Mouse (Mus musculus) cerebellum, postnatal 14 days (tissue): Measurements from ENCODE around the gene Gtf2f2.

Source experiments
- DNase-seq, 2 experiments: peaks; one replicate each; pipeline ENCODE4 v3.0.0; 2021; ENCODE audit warnings: mixed read lengths in 2 of 2

The Gtf2f2 gene

GRCm38 (mm10) chr14:76010102-76011061 lies at the start of gene Gtf2f2:
Gene Gtf2f2, minus strand, starts transcription at chr14:76010865.
- DNase-seq, result peak; percentile 97

GRCm38 (mm10) chr14:76059441-76059840 lies 48.8 kb upstream of the Gtf2f2 start:
- DNase-seq, result peak in 1 of 2 experiments; percentile 19

- peak in 1 of 2 experiments; percentile 4 for DNase-seq
Observed at GRCm38 (mm10) chr14:76053726-76054125, 43.1 kb upstream of the Gtf2f2 start.

GRCm38 (mm10) chr14:76051966-76052365 lies 41.3 kb upstream of the Gtf2f2 start:
- DNase-seq, result no peak

GRCm38 (mm10) chr14:76045767-76046166 lies 35.1 kb upstream of the Gtf2f2 start:
- DNase-seq, result no peak

GRCm38 (mm10) chr14:76044164-76044557 lies 33.5 kb upstream of the Gtf2f2 start:
- no peak for DNase-seq

GRCm38 (mm10) chr14:76043251-76044163 lies 32.8 kb upstream of the Gtf2f2 start:
- DNase-seq, result no peak

GRCm38 (mm10) chr14:76033221-76033637 lies 22.6 kb upstream of the Gtf2f2 start:
- peak in 1 of 2 experiments; percentile 19 for DNase-seq

- DNase-seq, result peak; percentile 33 to 36
Observed at GRCm38 (mm10) chr14:76032671-76033136, 22.0 kb upstream of the Gtf2f2 start.

- peak; percentile 64 to 74 for DNase-seq
Observed at GRCm38 (mm10) chr14:76031117-76031842, 20.6 kb upstream of the Gtf2f2 start.

GRCm38 (mm10) chr14:76024641-76025040 lies 14.0 kb upstream of the Gtf2f2 start:
- DNase-seq, result no peak

- DNase-seq, result no peak
Observed at GRCm38 (mm10) chr14:76020927-76021719, 10.5 kb upstream of the Gtf2f2 start.

GRCm38 (mm10) chr14:76020259-76020785 lies 9.7 kb upstream of the Gtf2f2 start:
- no peak for DNase-seq

- peak in 1 of 2 experiments; percentile 15 for DNase-seq
Observed at GRCm38 (mm10) chr14:76017785-76018490, 7.3 kb upstream of the Gtf2f2 start.

GRCm38 (mm10) chr14:76014331-76014730 lies 3.7 kb upstream of the Gtf2f2 start:
- DNase-seq, result no peak

GRCm38 (mm10) chr14:76011062-76011457 lies 395 bp upstream of the Gtf2f2 start:
- no peak for DNase-seq

GRCm38 (mm10) chr14:76009185-76009584 lies 1.5 kb downstream of the Gtf2f2 start:
- DNase-seq, result no peak

- no peak for DNase-seq
Observed at GRCm38 (mm10) chr14:76008174-76008573, 2.5 kb downstream of the Gtf2f2 start.

GRCm38 (mm10) chr14:76005011-76005410 lies 5.7 kb downstream of the Gtf2f2 start:
- DNase-seq, result no peak

GRCm38 (mm10) chr14:76001781-76002180 lies 8.9 kb downstream of the Gtf2f2 start:
- no peak for DNase-seq

- no peak for DNase-seq
Observed at GRCm38 (mm10) chr14:75998082-75998481, 12.6 kb downstream of the Gtf2f2 start.
